Mouse (Mus musculus) gastrocnemius, postnatal 10 days (tissue): ENCODE data around the gene Gm49416. TPM values are rescaled to one million over a fixed set of nuclear protein-coding genes. Genes with fewer than 3 reads are reported as not detected.
"Not testable (repeated sequence)": the region's sequence is repeated elsewhere in the genome, so short reads cannot be mapped to it uniquely, and the experiment has no call there.

ENCODE experiments used
- DNase-seq: peaks from one replicate; pipeline ENCODE4 v3.0.0; 2021; ENCODE audit warnings: mixed read lengths
- total RNA-seq, 2 experiments: library from RNA; stranded (reverse); gene quantifications; 2 replicates each; pipeline ENCODE4 v1.2.3; 2021

The Gm49416 gene
- total RNA-seq, 2 experiments from 2014 or later, result 3.3 TPM; not detected in 1

DNA sequence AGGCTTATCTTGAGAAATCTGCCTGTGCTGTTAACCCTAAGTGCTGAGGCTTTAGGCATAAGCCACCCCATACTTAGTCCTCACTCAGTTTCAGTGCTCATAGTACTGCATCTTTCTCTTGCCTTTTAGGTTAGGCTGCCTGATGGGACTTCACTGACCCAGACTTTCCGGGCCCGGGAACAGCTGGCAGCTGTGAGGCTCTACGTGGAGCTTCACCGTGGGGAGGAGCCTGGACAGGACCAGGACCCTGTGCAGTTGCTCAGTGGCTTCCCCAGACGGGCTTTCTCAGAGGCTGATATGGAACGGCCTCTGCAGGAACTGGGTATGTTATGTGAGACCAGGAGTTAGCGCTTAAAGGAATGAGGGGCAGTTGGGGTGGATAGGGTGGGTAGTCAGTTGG, 13.7 kb upstream of the Gm49416 start:
- DNase-seq, result no peak

DNA sequence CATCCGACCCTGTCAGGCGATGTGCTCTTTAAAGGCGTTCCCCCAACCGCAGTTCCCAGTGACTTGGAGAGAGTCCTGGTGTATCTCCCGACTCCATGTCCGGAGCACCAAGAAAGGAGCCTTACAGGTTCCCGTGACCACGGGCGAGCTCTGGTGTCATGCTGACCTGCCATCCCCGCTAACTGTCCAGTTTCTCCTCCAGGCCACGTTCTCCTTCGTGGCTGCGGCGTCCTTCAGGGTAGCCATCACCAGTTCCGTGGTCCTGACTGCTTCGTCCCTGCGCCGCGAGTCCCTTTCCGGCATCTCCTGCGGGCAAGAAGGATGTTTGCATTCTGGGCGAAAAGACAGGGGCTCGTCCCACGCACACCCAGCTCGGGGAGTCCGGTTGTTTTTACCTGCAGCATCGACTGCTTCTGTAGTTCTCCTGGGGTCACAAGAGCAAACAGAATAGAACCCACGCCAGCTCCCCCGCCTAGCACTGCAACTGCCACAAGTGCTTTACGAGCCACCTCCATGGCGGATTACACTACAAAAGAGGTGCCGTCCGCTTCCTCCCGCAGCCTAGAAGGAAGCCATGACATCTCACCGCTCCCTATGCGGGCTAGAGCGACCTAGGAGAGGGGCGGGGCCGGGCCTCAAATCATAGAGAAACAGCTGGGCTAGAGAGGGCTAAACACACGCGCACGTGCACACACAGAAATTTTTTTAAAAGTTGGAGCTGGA, 8.3 kb upstream of the Gm49416 start, which contains the start of gene Uqcc3:
TSS of gene Uqcc3 (minus strand) at position 613 of the 723 bp plus-strand sequence.
- DNase-seq, result peak; percentile 84

DNA sequence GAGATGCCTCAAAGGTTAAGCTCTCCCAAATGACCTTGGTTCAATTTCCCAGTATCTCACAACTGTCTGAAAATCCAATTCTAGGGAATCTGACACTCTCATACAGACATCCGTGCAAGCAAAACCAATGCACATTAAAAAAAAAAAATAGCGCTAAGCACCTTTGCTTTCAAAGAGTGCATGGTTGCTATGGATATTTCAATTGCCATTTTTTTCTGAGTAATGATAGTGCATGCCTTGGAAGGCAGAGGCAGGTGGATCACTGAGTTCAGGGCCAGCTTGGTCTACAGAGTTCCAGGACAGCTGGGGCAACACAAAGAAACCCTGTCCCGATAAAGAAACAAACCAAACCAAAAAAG, 7.7 kb upstream of the Gm49416 start:
- no peak for DNase-seq

DNA sequence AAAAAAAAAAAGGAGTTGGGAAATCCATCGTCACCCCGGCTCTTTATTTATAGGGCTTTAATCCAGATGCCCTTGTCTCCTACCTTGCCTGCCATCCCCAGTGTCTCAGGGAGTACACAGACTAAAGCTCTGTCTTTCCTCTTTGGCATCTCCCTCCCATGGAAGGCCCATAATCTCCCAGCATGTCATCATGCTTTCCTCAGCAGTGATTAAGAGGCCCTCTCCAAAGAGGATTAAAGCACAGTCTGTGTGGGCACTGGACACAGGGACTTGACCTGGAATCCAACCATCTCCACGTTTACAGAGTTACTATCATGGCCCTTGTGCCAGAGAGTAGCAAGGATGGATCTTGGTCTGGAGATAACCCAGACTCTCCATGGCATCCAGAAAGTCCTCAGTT, 5.1 kb upstream of the Gm49416 start, which contains the start of the genes Lbhd1 and Gm49403:
TSS of gene Lbhd1 (plus strand) at position 117 of the 400 bp plus-strand sequence.
TSS of gene Gm49403 (plus strand) at position 315 of the 400 bp plus-strand sequence.
- no peak for DNase-seq

DNA sequence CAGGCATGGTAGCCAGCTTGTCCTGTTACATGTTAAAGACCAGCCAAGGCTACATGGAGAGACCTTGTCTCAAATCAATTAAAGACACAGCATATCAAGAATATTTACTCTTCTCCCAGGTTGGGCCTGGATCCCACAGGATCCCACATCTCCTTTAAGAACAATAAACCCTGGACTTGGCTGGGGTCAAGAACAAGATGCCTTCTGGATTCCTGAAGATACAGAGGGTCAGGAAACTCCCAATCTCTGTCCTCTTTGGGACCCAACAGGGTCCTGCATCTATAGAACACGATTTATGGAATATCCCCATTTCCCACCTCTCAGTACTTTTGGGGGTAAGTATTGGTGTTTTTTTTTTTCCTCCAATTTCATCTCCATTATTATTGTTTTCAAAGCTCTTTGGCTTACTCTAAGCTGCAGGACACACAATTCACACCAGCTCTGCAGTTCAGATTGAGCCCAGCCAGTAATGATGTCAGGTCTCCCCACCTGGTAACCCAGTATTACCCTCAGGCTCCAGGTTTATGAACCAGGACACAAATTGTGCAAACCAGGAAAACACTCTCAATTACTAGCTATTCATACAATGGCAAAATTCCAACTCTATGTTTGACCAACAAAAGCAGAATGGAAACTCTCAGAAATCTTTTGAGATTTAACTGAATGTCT, 1.7 kb upstream of the Gm49416 start:
- DNase-seq, result no peak

DNA sequence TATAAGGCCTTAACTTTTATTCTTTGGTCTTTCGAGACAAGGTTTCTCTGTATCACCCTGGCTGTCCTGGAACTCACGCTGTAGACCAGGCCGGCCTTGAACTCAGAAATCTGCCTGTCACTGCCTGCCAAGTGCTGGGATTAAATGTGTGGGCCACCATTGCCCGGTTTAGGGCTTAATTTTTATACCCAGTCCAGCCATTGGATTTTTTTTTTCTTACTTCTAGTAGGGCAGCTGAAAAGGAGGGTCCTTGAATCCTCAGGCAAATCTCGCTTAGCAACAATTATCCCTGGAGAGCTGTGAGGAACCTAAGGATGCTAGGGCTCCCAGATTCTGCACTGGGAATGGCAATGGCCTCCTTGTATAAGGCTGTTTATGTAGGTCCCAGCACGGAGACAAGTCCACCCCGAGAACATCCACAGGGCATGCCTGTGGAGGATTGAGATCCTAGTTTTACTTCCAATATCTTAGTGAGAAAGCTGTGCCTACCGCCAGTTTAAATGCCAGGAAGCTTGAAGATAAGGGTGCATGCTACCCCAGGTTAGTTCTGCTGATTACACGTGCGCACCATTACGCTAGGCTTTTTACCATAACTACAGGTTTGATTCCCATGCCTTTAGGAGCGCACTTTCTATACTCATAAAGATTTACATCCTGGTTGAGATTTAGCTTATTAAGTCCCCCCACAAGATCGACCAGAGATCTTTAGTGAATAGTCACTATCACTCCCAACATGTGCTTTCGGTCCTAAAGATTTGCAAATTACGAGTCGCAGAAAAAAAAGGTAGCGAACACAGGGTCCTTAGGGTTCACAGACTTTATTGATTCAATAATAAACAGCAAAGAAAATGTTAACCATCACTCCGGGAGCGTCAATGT, 902 bp upstream of the Gm49416 start:
- DNase-seq, result no peak

DNA sequence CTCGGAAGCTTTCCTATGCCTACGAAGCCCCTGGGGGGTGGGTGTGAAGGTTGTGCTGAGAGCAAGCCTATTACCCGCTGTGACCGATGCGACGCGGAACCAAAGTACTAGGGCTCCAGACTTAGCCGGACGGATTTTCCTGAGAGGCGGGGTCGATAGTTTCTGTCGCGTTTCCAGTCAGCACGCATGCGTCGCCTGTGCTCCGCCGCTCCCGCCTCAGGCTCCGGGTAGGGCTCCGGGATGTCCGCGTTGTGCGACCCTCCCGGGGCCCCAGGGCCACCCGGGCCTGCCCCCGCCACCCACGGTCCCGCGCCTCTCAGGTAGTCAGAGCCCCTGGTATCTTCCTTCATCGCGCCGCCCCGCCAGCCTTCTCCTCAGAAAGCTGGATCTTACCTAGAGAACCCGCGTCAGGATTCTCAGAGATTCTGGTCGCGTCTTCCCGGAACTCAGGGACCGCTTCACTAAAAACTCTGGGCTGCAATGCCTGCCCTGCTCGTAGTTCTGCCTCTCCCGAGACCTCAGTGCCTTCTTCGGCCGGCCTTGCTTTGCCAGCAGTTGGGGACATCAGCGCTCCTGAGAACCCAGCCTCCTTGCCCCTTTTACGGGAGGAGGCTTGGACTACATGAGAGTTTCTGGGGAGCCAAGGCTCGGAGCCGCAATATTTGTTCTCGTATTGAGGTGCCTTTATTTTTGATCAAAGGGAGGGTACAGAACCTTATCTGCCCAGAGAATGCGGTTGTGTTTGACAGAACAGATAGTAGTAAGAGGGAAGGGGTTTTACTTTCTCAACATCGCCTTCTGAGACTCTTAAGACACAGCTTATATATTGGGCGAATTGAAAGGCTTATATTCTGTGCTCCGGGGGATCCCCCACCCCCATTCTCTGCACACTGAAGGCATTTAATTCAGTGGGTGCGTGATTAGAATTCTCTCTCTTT, 4.4 kb downstream of the Gm49416 start, which contains the start of gene Ints5:
TSS of gene Ints5 (plus strand) at position 177 of the 938 bp plus-strand sequence.
- DNase-seq, result peak; percentile 80

DNA sequence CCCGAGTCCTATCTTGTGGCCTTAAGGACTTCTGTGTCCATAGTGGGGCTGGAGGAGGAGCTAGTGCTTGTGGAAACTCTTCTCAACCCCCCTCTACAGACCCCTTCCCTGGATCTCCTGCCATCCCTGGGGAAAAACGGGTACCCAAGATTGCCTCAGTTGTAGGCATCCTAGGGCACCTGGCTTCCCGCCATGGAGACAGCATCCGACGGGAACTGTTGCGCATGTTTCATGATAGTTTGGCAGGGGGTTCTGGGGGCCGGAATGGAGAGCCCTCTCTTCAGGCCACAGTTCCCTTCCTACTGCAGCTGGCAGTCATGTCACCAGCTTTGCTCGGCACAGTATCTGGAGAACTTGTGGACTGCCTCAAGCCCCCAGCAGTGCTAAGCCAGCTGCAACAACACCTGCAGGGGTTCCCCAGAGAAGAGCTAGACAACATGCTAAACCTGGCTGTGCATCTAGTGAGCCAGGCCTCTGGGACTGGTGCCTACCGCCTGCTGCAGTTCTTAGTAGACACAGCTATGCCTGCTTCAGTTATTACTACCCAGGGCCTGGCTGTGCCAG, 6.8 kb downstream of the Gm49416 start:
- no peak for DNase-seq

DNA sequence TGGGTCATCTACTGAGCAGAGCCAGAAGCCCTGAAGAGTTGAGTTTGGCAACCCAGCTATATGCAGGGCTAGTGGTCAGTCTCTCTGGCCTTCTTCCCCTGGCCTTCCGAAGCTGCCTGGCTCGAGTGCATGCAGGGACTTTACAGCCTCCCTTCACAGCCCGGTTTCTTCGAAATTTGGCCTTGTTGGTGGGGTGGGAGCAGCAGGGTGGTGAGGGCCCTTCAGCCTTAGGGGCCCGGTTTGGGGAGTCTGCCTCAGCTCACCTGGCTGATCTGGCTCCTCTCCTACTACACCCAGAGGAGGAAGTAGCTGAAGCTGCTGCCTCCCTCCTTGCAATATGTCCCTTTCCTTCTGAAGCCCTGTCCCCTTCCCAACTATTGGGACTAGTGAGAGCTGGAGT, 7.5 kb downstream of the Gm49416 start:
- DNase-seq, result not testable (repeated sequence)

DNA sequence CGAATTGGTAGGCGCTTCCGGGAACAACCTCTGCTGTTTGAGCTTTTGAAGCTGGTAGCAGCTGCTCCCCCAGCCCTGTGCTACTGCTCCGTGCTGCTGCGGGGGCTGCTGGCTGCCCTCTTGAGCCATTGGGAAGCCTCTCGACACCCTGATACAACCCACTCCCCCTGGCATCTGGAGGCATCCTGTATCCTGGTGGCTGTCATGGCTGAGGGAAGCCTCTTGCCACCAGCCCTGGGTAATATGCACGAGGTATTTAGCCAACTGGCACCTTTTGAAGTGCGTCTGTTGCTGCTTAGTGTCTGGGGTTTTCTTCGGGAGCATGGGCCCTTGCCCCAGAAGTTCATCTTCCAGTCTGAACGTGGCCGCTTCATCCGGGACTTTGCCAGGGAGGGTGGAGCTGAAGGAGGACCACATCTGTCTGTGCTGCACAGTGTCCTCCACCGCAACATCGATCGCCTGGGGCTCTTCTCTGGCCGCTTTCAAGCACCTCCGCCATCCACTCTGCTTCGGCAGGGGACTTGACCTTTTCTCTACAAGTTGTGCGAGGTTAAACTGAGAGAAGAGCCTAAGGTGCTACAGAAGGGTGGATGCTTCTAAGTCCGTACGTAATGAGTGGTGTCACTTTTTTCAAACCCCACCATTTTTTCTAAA, 8.6 kb downstream of the Gm49416 start:
- DNase-seq, result peak; percentile 58

DNA sequence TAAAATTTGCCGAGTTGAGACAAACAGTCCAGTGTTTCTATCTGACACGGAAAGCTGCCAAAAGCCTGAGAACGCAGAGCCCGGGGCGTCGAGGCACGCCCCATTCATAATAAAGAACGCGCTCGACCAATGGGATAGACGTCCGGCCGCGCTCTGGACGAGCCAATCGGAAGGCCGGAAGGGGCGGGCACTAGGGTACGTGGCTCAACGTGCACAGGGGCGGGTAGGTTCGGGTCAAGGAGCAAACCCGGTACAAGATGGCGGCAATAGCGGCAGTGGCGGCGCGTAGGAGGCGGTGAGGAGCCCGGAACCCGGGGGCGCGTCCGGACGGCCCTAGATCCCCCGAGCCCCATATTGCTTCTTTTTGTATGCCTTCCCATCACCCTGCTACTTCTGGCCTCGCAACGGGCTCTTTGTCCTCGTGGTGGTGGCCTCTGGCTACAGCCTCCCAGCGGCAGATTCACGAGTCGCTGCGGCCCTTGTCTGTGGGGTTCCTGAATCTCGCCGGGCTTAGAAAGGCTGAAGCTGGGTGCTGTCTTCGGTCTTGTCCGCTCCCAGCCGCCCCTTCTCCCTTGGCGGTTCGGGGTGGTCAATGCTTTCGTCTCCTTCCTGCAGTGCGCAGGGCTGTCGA, 9.3 kb downstream of the Gm49416 start, which contains the start of gene Ganab:
TSS of gene Ganab (plus strand) at position 207 of the 631 bp plus-strand sequence.
- DNase-seq, result peak; percentile 91

DNA sequence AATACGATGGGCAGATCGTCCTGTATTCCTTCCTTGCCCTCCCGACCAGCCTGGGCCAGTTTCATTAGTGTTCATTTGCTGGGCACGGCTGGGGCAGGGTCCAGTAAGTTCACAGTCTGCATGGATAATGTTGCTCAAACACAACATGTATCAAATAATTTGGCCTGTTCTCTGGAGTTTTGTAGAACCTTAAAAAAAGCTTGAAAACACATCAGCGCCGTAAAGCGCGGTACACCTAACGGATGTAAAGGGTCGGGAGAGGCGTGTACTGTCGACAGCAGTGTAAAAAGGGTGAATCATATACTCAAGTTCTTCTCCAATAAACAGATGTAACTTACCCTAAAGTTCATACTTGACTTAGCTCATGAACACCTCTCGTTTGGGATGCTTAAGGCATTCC, 9.8 kb downstream of the Gm49416 start:
- DNase-seq, result no peak

DNA sequence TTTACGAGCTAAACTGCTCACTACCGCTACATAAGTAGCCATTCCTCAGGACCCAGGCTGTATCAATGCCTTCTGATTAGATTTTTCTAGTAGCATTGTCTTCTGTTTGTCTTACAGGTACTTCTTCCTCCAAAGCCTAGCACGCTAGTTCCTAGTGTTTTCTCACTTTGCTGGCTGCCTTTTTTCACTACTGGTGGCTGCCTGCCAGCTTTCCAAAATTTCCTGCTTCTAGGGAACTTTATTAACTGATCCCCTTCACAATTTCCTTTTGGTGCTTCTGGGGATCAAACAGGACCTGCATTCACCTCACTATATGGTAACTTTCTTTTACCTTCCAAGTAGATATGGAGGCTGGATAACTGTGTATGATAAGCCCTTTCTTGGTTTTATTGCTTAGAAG, 10.4 kb downstream of the Gm49416 start:
- DNase-seq, result no peak

DNA sequence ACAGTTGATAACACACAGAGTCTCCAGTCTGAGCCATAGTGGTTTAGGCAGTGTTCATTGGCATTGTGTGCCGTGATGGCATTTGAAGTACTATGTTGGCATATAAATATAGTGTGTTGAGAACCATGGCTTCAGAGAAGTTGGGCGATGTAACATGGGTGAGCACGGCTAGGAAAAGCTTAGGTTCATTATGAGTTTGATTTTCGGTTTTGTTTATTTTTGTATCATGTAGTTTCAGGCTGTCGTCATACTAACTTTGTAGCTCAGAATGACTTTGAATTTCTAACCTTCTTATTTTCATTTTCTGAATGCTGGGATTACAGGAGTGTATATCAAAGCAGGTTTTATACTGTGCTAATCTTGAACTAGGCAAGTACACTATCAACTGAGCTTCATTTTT, 14.7 kb downstream of the Gm49416 start:
- DNase-seq, result no peak

DNA sequence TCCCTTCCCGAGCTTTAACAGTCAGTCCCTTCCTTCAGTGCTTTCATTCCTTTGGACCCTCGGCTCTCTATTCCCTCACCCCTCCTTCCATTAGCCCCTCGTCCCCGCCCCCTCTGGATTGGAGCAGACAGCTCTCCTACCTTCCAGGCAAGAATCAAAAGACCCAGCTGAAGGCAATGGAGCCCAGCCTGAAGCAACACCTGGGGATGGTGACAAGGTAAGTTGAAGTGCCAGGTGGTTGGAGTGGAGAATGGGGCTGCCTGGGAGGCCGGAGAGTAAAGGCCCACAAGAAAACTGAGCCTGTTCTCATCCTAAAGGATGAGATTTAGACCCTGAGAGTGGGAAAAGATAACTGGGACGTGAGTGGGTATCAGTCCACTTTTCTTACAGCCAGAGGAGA, 19.8 kb downstream of the Gm49416 start:
- DNase-seq, result no peak

DNA sequence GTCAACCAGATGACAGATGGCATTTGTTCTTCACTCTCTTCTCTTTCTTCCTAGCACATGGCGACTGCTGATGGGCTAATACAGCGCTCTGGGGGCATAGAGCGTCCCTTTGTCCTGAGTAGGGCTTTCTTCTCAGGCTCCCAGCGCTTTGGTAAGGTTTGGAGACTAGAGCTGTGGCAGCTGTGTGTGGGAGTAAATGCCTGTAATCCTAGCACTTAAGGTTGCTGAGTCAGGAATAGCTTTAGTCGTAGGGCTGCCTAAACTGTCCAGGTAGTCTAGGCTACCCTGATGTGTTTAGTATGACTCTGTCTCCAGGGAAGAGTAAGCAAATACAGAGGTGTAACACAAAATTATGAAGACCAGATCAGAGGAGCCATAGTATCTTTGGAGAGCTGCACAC, 23.1 kb downstream of the Gm49416 start:
- no peak for DNase-seq

DNA sequence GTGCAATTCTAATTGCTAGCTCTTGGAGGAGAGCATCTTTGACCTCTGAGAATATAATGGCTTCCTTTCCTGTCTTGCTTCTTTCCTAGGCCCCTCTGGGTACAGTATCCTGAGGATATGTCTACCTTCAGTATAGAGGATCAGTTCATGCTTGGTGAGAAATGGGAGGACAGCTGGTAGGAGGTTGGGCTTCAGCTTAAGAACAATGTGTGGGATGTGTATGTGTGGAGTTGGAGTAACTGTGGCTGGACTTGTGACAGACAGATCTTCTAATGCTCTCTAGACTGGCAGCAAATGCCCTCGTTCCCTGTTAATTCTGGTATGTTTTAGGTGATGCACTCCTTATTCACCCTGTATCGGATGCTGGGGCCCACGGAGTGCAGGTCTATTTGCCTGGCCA, 25.5 kb downstream of the Gm49416 start:
- DNase-seq, result no peak

DNA sequence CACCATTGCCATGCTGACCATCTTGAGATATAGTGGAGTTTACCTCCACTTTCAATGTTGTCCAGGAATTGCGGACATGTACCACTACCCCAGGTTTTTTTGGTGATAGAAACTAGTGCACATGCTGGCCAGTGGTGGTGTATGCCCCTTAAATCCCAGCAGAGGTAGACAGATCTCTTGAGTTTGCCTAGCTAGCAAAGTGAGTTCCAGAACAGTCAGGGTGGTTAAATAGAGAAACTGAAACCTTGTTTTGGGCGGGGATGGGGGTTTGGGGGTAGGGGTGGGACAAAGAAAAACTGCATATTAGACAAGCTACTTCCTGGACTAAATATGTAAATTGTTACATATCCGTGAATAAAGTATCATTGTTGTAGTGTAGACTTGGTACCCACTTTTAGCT, 30.3 kb downstream of the Gm49416 start:
- DNase-seq, result no peak

DNA sequence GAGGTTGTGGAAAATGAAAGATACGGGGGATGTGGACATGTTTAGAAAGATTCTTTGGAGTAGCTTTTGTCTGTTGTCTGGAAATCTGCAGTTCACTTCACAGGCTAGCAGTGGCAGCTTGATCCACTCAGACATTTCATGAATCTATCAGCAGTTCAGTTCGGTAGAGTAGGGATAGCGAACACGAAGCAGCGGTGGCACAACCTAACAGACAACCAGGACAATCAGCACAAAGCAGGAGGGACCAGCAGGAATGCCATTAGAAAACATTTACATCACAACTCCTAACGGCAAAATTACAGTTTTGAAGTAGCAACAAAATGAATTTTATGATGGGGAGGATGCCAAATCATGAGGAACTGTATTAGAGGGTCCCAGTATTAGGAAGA, 31.0 kb downstream of the Gm49416 start:
- no peak for DNase-seq
